Mouse (Mus musculus) heart, postnatal 25 days (tissue): ENCODE measurements around the gene Timm17a. TPM values are rescaled to one million over a fixed set of nuclear protein-coding genes. Genes with fewer than 3 reads are reported as not detected.

Source experiments
- total RNA-seq, 2 experiments: library from RNA; stranded (reverse); gene quantifications; 2 replicates each; pipeline ENCODE4 v1.2.3; 2021

The Timm17a gene
- total RNA-seq, 2 experiments from 2014 or later: 391 to 392 TPM

Other genes starting within 250 kb of the Timm17a start
- 10 to 100 TPM; 14.6 to 17.5 TPM for gene Lgr6, start 208.5 kb downstream of the Timm17a start, total RNA-seq
- under 1 TPM; 0.44 to 0.50 TPM for gene Ptpn7, start 181.1 kb downstream of the Timm17a start, total RNA-seq
- 10 to 100 TPM; 17.9 to 20.3 TPM for gene Arl8a, start 167.0 kb downstream of the Timm17a start, total RNA-seq
- 1 to 10 TPM in 1 of 2 experiments, under 1 TPM in 1; 0.81 to 1.1 TPM for gene Gpr37l1, start 146.1 kb downstream of the Timm17a start, total RNA-seq
- gene Elf3, start 55.2 kb downstream of the Timm17a start, total RNA-seq: not detected
- gene Rnpep, start 29.7 kb downstream of the Timm17a start, total RNA-seq: 10 to 100 TPM; 22.1 TPM
- 1 to 10 TPM; 2.7 to 3.8 TPM for gene Lmod1, start 11.0 kb upstream of the Timm17a start, total RNA-seq
- 1 to 10 TPM; 3.1 to 3.4 TPM for gene Shisa4, start 61.5 kb upstream of the Timm17a start, total RNA-seq
- gene Ipo9, start 116.7 kb upstream of the Timm17a start, total RNA-seq: 10 to 100 TPM; 32.2 to 36.0 TPM